Mouse (Mus musculus): ENCODE measurements at regions not wholly inside any gene's neighbourhood (a gene's known extent, or its start where the extent isn't known, plus 50 kb on each side); places are given as distances from the start of the nearest gene placed in this dataset.
A peak's percentile ranks its signal among the peaks of the same experiment; 100 is the strongest.

DNA sequence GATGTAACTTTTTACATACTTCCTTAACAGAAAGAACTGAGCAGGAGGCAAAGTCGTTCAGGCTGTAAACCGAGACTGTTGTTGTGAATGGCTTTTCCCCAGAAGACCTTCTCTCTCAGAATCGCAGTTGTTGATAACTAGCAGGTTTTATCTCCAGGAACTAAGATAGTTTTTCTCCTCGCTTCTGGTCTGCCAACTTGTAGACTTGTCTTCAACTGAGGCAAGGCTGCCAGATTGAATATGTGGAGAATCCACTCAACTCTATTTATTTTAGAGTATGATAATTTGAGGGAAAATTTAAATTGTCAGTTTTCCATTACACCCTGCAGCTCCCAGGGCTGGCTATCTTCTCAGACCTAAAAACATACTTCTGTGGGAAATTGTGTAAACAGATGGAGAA lies 206.6 kb upstream of the Tet2 start:
- no peak for DNase-seq

DNA sequence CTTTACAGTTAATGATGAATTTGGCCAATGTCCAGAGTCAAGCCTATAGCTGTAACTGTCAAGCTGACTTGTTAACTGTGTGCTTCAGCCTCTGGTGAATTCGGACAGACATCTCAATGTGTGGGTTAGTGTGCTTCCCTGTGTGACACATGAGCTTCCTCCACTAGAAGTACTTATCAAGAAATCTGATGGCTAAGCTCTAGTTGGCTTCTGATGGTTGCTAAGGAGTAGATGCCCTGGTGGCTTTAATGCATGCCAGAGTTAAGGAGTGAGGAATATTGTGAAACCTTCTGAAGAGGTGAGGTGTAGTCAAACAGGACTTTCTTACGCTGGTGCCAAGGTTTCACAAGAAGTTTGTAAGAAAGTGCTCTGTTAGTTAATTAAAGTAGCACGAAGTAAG lies 208.1 kb upstream of the Tet2 start:
- no peak for DNase-seq

DNA sequence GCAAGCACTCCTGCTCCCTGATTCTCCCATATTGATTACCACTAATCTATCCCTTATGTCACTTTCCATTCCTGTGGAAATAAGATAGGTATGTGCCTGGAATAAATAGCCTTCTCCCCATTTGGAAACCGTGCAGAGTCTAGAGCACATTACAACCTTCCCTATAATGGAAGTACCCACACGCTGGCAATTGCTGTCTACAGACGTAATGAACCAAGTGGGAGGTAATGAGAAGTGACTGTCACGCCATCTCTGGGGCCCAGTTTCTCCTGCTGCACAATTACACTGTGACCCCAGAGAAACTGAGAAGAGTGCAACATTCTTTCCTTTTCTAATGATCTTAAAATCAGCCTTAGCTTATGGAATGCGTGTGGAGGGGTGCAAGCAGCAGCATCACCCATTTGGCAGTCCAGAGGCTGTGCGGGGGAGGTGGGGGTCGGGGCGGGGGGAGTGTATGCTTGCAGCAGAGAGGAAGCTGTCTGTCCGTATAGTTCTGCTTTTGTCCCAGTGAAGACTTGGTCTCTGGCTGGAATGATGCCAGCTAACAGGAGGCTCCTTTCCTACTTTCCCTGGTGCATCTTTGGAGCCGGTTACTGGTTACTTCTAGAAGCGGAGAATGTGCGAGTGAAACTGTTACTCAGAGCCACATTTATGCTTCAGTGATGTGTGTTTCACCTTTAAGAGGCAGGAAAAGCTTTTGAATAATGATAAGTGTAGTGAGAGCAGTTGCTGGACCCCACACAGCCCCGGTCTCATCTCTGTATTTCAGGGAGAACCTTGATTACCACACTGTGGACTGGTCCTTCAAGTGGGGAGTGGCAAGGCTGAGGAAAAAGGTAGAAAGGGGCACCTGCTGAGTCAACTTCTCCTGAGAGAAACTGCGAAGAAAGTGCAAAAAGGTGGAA lies 209.3 kb upstream of the Tet2 start:
- no peak for DNase-seq

GRCm38 (mm10) chr3:133754911-133755259 lies 209.9 kb upstream of the Tet2 start:
- DNase-seq = peak; percentile 39 to 46

- no peak for DNase-seq
These were observed 212.9 kb upstream of the Tet2 start for GRCm38 (mm10) chr3:133757756-133758420.

GRCm38 (mm10) chr3:133758421-133758820 lies 213.5 kb upstream of the Tet2 start:
- DNase-seq = no peak

DNA sequence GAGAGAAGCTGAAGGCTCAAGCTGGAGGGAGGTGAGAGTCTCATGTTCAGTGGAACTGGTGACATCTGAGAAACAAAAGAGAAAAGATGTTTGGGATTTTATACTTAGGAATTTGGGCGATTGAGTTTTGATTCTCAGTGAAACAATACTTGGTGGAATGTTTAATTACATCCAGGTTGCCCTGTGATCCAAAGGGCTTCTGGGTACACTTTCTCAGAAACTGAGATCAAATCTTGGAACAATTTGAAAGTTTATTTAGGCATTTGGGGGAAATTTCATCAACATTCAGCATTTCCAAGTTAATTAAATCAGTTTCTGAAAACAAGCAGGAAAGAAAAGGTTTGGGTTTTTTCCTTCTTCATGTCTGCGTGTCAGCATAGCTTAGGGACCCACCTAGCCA lies 214.7 kb upstream of the Tet2 start:
- DNase-seq = no peak

DNA sequence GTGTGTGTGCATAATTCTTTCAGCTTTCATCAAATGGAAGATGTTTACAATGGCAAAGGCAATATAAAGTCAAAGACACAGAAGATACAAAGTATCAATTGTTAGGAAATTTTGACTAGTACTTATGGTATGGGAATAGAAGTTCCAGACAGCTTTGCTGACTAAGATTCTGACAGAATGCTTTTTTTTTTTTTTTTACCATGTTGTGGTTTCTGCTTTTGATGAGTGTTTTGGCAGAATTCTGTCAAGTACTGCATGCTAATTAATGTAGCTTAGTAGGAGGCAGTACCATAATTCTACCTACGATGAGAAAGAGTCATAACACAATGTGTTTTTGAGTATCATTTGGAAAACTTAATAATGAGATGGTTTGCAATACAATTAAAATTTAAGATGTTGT lies 215.3 kb upstream of the Tet2 start:
- no peak for DNase-seq

DNA sequence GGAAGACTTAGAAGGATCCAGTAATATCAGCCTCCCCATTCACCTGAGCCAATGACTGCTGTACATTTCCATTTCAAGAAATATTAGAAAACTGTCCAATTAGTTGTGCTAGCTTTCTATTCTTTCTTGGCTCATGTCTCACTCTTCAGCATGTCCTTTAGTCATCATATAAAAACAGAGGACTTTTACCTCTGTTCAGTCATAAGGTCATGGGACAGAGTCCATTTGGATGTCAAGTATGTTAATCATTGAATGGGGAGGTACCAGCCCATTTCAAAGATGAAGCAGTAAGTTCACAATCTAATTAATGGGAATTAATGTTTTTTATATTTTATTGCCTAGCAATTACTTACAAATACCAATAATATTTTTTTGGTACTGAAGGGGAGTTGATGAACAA lies 218.8 kb upstream of the Tet2 start:
- DNase-seq = no peak

DNA sequence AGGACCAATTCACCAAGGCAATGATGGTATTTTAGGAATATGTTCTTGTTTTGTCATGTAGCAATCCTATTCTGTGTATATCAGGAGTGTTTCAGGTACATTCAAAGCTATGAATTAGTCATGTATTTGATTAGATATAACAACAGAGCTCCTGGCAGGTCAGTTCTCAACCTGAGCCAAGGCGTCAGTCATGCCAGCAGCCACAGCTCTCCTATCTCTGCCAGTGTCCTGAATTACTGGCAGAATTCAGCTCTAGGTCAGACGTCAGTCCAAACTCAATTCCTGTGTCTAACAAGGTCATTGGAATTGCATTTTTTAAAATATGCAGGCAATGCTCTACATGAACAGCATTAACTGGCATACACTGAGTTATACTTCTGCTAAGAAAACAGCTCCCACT lies 228.6 kb upstream of the Tet2 start:
- DNase-seq = no peak

DNA sequence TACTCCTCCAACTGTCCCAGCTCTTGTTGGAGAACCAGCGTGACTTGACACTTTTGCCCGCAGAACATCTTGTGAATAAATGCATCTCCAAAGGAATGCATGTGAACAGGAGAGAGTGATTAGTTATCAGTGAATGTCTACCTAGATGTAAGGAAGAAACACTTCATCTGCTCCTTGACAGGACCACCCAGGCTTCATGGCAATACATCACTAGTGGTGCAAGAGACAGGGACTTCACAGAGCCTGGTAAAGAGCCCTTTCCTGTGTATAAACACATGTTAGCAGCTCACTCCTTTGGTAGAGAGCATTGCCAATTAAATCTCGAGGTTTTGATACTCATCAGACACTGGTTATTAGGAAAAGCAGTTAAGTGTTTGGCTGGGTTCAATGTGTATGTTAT lies 229.3 kb upstream of the Tet2 start:
- no peak for DNase-seq

GRCm38 (mm10) chr3:133776013-133776412 lies 231.1 kb upstream of the Tet2 start:
- DNase-seq = no peak

- no peak for DNase-seq
These were observed 234.3 kb upstream of the Tet2 start for GRCm38 (mm10) chr3:133779161-133779789.

DNA sequence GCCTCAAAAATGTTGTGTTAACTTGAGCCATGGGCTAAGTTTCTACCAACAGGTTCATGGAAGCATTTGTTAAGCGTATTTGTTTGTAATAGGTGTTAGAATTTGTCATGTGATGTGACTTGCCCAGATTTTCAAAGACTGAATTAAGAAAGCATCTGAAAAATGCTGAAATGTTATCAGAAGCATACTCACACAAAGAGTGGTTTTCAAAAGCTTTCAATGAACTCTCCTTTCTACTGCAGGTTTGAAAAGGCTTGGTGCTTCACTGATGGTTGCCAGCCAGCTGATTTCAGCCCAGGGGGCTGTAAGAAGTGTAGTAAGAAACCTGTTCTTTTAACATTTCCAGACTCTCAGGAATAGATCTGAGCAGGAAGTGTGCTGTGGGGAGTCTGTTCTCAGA lies 238.1 kb upstream of the Tet2 start:
- DNase-seq = no peak

DNA sequence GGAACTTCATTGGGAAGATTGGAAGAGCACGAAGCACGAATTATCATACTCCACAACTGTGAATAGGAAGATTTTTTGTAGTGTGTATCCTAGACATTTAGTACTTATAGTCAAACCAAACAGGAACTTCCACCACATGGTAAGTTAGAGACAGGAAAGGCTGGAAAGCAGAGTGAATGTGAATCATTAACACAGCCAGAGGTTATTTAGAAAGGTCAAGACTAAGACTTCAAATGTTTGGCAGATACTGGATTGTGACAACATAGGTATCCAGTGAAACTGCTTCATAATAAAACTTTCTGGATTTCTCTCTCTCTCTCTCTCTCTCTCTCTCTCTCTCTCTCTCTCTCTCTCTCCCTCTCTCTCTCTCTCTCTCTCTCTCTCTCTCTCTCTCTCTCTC lies 246.4 kb upstream of the Tet2 start:
- no peak for DNase-seq

GRCm38 (mm10) chr3:133809007-133809552 lies 264.1 kb upstream of the Tet2 start:
- no peak for DNase-seq

DNA sequence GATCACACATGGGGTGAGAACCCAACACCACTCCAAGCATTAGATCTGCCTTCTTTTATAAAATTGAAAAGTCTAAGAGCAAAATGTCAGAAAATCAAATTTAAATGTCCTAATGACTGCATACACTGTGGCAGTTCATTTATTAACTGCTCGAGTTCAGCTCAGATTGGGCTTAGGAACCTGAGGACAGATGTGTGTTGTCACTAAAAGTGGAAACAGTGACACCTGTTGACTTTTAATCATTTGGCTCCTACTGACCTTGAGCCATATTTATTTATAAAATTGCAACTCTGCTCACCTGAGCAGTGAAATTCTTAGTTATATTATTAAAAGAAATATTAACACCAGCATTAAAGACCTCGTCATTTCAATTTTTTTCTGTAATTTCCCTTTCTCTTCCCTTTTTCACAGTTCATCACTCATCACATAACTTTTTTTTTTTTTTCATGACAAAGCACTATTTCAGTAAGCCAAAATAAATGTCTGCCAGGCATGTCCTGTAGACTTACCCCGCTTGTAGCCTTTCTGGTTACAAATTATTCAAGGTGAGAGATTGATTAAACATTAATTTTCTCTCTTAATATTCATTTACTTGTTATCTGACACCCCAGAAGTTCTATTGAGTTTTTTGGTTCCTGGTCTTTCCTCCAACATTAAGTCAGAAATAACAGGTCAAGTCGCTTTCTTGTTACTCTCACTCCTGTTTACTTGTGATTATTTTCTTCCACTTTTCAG lies 274.2 kb upstream of the Tet2 start:
- no peak for DNase-seq

DNA sequence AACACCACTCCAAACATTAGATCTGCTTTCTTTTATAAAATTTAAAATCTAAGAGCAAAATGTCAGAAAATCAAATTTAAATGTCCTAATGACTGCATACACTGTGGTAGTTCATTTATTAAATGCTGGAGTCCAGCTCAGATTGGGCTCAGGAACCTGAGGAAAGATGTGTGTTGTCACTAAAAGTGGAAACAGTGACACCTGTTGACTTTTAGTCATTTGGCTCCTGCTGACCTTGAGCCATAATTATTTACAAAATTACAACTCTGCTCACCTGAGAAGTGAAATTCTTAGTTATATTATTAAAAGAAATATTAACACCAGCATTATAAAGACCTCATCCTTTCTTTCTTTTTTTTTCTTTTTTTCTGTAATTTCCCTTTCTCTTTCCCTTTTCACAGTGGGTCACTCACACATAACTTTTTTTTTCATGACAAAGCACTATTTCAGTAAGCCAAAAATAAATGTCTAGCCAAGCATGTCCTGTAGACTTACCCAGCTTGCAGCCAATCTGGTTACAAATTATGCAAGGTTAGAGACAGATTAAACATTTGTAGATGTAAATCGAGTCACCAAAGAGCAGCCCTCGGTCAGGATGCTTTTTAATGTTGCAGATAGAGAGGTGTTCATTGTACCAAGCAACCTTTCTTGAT lies 288.9 kb upstream of the Tet2 start:
- DNase-seq = no peak

DNA sequence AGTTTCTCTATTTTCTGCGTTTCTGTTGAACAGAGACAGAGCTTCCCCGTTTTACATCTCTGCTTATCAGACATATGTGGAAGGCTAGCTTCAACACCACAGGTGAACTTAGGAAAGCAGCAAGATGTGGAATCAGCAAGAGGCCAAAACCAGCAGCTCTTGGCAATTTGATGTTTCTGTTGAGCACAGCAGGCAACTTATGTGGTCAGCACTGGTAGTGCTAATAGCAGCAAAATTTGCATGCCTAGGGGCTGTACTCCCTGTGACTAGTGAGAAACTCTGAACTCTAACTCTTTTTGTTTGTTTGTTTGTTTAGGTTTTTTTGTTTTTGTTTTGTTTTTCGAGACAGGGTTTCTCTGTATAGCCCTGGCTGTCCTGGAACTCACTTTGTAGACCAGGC lies 289.5 kb upstream of the Tet2 start:
- DNase-seq = no peak

DNA sequence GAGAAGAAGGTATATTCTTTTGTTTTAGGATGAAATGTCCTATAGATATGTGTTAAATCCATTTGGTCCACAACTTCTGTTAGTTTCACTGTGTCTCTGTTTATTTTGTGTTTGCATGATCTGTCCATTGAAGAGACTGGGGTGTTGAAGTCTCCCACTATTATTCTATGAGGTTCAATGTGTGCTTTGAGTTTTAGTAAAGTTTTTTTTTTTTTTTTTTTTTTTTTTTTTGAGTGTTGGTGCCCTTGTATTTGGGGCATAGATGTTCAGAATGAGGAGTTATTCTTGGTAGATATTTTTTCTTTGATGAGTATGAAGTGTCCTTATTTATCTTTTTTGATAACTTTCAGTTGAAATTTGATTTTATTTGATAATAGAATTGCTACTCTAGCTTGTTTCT lies 301.4 kb upstream of the Tet2 start:
- DNase-seq = no peak

GRCm38 (mm10) chr3:133874383-133874782 lies 329.4 kb upstream of the Tet2 start:
- no peak for DNase-seq

DNA sequence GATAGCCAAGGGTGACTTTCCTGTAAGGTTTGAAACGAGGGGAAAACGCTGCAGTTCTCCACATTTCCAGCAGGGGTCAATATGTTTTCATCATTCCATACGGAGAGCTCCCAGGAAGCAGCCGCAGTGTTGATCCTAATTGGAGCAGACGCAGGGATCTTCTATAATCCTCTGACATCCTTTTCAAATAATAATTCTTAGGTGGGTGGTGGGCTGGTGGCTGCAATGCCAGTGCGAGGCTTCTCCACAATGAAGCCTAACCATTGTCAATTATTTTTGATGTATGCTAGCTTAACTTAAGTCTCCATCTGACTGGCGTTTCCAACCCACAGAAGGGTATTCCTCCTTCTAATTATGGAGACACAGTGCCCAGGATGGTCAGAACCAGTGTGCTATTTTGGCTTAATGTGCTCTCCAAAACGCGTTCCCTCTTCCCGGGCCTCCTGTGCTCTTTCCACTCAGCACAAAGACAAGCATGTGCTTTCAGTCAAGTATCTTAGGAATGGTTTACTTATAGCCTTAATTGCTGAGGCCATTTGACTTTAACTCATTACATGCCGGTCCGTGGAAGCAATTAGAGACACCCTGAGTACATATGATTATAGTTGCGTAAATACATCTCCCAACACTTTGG lies 331.6 kb upstream of the Tet2 start:
- DNase-seq = peak; percentile 67 to 71
